Mouse (Mus musculus) megakaryocyte, embryonic 14.5 days (primary cell): ENCODE measurements around the gene Galnt14.

Experiments
- FLI1 ChIP-seq: IDR thresholded peaks from 2 replicates; pipeline ENCODE4 v1.6.1; 2012; ENCODE audit warnings: low read length, inconsistent platforms, mixed read lengths
- GATA1 ChIP-seq: IDR thresholded peaks from 3 replicates; pipeline ENCODE4 v1.6.1; 2012; ENCODE audit warnings: mixed read lengths, low read length, inconsistent platforms, borderline replicate concordance

- TF ChIP-seq GATA1 (no peak), FLI1 (no peak)
Observed at GRCm38 (mm10) chr17:73449104-73449503, 261.1 kb downstream of the Galnt14 start.
